Mouse (Mus musculus) neural tube, embryonic 15.5 days (tissue): Measurements from ENCODE around the gene Slc9a5. TPM values are rescaled to one million over a fixed set of nuclear protein-coding genes. Genes with fewer than 3 reads are reported as not detected.

ENCODE experiments used
- ATAC-seq: fragments of 200-750 bp; cut with Nextera tagmentation; 2 replicates; pipeline ENCODE4 v1.8.0; 2017; ENCODE audit warnings: mild to moderate bottlenecking, moderate TSS enrichment, moderate library complexity; ENCODE audit not compliant: low FRiP score
- H3K27ac ChIP-seq: fragments of 300-500 bp; sonication (generic); replicated peaks from 2 replicates; pipeline ENCODE4 v1.5.1; 2015; ENCODE audit warnings: mild to moderate bottlenecking, inconsistent platforms
- H3K27me3 ChIP-seq: fragments of 300-500 bp; sonication (generic); replicated peaks from 2 replicates; pipeline ENCODE4 v1.6.1; 2015; ENCODE audit warnings: inconsistent platforms
- H3K36me3 ChIP-seq: fragments of 300-500 bp; sonication (generic); 2 replicates; pipeline ENCODE4 v1.6.1; 2015; ENCODE audit warnings: inconsistent platforms
- H3K4me1 ChIP-seq: fragments of 300-500 bp; sonication (generic); 2 replicates; pipeline ENCODE4 v1.6.1; 2015; ENCODE audit warnings: inconsistent platforms
- H3K4me2 ChIP-seq: fragments of 300-500 bp; sonication (generic); 2 replicates; pipeline ENCODE4 v1.6.1; 2015; ENCODE audit warnings: inconsistent platforms, mild to moderate bottlenecking, moderate library complexity
- H3K4me3 ChIP-seq: fragments of 300-500 bp; sonication (generic); replicated peaks from 2 replicates; pipeline ENCODE4 v1.5.1; 2015; ENCODE audit warnings: mild to moderate bottlenecking, inconsistent platforms
- H3K9ac ChIP-seq: fragments of 300-500 bp; sonication (generic); replicated peaks from 2 replicates; pipeline ENCODE4 v1.6.1; 2015; ENCODE audit warnings: mild to moderate bottlenecking, inconsistent platforms
- H3K9me3 ChIP-seq: fragments of 300-500 bp; sonication (generic); replicated peaks from 2 replicates; pipeline ENCODE4 v1.6.1; 2016; ENCODE audit warnings: inconsistent platforms
- WGBS: fragments of 180-500 bp; shearing (Covaris S2); methylation state at CpG from one replicate; pipeline ENCODE4 v1.1.7; 2015; ENCODE audit warnings: mixed read lengths; 5-methylcytosine and 5-hydroxymethylcytosine counted together
- polyA plus RNA-seq: library from polyadenylated mRNA; unstranded; fragments of >200 nt; fragmentation: Nextera tagmentation; extraction: Ambion mirVana; gene quantifications from 2 replicates; pipeline ENCODE4 v1.2.1, GENCODE M21; 2015

Slc9a5 gene
- polyA plus RNA-seq, 1 experiment from 2014 or later: 10.9 TPM

DNA sequence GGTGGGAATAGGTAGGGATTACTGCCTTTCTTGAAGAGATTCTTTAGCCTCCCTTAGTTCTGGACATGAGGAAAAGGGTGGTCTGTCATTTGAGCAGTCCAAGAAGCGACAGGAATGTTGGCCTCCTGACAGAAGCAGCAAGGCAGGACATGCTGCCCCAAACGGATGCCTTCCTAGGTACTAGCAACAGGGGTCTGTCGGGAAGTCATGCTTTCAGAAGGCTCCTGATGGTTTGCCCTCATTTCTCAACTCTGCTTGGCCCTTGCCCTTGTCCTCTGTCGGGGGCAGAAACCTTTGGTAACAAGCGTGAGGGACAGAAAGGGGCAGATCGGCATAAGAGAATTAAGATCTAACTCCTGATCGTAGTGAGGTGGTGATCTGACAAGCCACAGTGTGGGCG, 38.5 kb upstream of the Slc9a5 start:
- Histone ChIP-seq H3K4me3 (no peak overlapping the region), H3K36me3 (peaks cover 83% of the 10 kb centered on the region), H3K9ac (no peak overlapping the region), H3K4me1 (peaks cover 12% of the 10 kb centered on the region), H3K27me3 (no peaks in the 10 kb centered on the region), H3K4me2 (no peak overlapping the region), H3K27ac (no peak overlapping the region), H3K9me3 (no peaks in the 10 kb centered on the region)
- 89% methylated on average over 8 of the region's 8 CpGs for WGBS
- ATAC-seq: no peak

DNA sequence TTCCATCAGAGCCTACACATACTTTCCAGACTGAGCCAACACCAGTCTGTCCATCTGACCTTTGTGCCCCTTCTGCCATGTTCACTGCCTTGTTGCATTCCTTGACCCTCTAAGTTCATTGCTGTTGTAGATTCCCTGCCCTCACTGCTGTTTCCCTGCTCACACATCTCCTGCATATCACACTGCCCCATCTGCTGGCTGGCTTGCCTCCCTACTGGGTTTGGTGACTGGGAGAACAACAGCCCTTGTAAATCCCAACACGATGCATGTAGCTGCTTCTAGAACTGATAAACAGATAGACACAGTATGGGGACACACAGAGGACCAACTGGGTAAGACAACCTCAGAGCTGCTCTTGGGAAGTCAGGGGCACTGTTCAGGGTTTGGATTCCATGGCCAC, 36.9 kb upstream of the Slc9a5 start:
- no peak overlapping the region for H3K27ac ChIP-seq
- WGBS: 85% methylated on average over 1 of the region's 1 CpGs
- ATAC-seq: no peak
- H3K9ac ChIP-seq: no peak overlapping the region
- H3K27me3 ChIP-seq: no peaks in the 10 kb centered on the region
- H3K4me3 ChIP-seq: no peak overlapping the region
- no peaks in the 10 kb centered on the region for H3K4me1 ChIP-seq
- H3K4me2 ChIP-seq: no peak overlapping the region
- no peaks in the 10 kb centered on the region for H3K9me3 ChIP-seq
- peaks cover 91% of the 10 kb centered on the region for H3K36me3 ChIP-seq

DNA sequence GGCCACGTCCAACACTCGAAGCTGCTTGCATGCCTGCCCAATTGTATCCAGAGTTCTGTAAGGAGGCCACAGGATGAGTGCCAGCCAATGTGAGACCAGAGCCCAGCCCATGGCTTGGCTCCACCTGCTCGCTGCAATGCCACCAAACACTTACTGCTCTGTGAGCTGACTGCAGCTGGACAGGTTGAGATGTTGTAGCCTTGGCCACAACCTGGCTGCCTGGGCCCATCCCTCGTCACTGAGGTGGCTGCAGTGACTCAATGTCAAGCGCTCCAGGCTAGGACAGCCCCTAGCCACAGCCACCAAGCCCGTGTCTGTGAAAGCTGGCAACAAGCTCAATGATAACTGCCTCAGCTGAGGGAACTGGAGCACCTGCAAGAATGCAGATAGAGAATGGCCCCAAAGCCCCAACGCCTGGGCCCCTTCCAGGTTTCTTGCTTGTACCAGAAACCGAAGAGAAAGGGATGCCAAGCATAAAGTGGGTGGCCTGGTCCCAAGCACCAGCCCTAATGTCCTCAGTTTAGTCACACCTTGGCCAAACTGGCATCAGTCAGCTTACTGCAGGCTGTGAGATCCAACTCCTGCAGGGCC, 35.7 kb upstream of the Slc9a5 start:
- no peak overlapping the region for H3K9ac ChIP-seq
- no peaks in the 10 kb centered on the region for H3K9me3 ChIP-seq
- H3K36me3 ChIP-seq: peaks cover 89% of the 10 kb centered on the region
- H3K4me3 ChIP-seq: no peak overlapping the region
- no peak overlapping the region for H3K27ac ChIP-seq
- WGBS: 94% methylated on average over 8 of the region's 8 CpGs
- H3K4me2 ChIP-seq: no peak overlapping the region
- H3K27me3 ChIP-seq: no peaks in the 10 kb centered on the region
- no peaks in the 10 kb centered on the region for H3K4me1 ChIP-seq
- ATAC-seq: no peak

DNA sequence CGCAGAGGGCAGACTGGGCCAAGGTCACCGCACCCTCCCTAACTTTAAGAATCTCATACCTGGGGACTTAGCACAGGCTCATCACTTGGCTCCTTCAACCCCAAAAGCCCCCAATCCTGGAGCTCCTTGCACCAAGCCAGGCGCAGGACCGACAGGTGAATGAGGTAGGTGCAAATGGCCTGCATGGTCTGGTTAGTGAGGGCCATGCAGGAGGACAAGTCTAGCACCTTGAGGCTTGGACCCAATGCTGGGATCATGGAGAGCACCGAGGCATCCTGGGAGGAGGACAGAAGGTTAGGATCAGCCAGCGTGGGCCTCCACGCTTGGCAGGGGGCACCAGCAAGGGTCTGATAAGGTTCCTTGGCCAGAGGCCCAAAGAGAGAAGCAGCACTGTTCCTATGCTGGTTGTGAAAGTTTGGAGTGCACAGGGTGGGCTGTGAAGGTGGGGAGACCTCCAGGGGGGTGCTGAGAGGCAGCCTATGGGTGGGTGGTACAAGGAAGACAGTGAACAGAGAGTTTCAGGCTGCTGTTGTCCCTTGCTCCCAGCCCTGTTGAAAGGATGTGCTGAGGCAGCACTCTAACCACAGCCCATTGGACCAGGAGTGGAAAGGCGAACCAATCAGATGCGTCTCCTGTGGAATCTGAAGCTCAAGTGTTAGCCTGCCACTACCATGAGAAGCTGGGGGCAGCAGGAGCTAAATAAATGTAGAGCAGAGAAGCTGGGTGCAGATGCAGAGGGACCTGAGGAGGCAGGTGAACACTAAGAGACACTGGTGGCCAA, 34.8 kb upstream of the Slc9a5 start:
- H3K27me3 ChIP-seq: no peaks in the 10 kb centered on the region
- H3K9ac ChIP-seq: no peak overlapping the region
- H3K27ac ChIP-seq: no peak overlapping the region
- H3K36me3 ChIP-seq: peaks cover 89% of the 10 kb centered on the region
- no peak overlapping the region for H3K4me3 ChIP-seq
- ATAC-seq: no peak
- no peaks in the 10 kb centered on the region for H3K4me1 ChIP-seq
- H3K9me3 ChIP-seq: no peaks in the 10 kb centered on the region
- H3K4me2 ChIP-seq: no peak overlapping the region
- 82% methylated on average over 9 of the region's 9 CpGs for WGBS

DNA sequence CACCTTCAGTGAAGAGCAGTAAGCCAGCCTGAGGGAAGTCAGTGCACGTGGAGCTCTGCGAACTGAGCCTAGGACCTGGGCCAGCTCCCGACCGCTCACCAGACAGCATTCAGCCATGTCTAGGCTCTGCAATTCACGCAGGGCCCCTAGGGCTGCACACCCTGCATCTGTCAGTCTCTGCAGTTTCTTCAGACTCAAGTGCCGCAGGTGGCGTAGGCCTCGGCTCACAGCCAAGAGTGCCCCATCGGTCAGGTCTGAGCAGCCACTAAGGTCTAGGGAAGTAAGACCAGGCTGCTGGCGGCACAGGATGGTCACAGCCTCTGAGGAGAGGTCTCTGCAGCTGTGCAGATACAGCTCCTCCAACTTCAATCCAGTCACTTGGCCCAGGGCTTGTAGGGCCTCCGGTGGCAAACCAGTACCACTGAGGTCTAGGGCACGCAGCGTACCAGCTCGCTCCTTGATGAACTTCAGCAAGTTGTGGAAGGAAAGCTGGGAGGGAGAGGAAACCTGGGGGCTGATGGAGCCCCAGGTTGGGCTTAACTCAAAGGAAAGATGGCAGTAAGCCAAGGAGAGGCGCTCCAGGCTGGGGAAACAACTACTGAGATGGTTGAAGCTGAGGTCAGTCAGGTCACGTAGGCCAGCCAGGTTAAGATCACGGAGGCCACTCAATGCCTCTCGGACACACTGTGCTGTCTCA, 33.4 kb upstream of the Slc9a5 start:
- 94% methylated on average over 18 of the region's 18 CpGs for WGBS
- ATAC-seq: no peak
- Histone ChIP-seq H3K4me2 (no peak overlapping the region), H3K4me3 (no peak overlapping the region), H3K27me3 (no peaks in the 10 kb centered on the region), H3K36me3 (peaks cover 88% of the 10 kb centered on the region), H3K27ac (no peak overlapping the region), H3K9me3 (no peaks in the 10 kb centered on the region), H3K4me1 (no peaks in the 10 kb centered on the region), H3K9ac (no peak overlapping the region)

DNA sequence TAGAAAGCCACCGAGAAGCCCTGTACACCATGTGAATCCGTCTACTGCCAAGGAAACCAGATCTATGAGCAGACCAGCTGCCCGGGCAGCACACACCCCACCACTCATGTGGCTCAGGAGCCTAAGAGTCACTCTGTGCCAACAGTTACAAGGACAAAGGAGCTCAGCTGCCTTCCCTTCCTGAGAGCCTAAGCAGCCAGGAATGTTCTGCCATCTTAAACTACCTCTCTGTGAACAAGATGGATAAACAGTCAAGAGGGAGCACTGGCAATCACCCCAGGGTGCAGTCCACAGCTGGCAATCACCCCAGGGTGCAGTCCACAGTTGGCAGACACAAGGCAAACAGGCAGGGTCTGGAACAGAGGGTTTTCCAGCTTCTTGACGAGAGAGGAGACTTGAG, 30.7 kb upstream of the Slc9a5 start:
- H3K9ac ChIP-seq: no peak overlapping the region
- 77% methylated on average over 4 of the region's 4 CpGs for WGBS
- no peaks in the 10 kb centered on the region for H3K4me1 ChIP-seq
- ATAC-seq: no peak
- no peaks in the 10 kb centered on the region for H3K27me3 ChIP-seq
- H3K9me3 ChIP-seq: no peaks in the 10 kb centered on the region
- H3K36me3 ChIP-seq: peaks cover 72% of the 10 kb centered on the region
- no peak overlapping the region for H3K4me3 ChIP-seq
- 0 out of 2 replicates have a peak overlapping the region, but pooled peaks have one; percentile 18 for H3K27ac ChIP-seq
- H3K4me2 ChIP-seq: no peak overlapping the region

DNA sequence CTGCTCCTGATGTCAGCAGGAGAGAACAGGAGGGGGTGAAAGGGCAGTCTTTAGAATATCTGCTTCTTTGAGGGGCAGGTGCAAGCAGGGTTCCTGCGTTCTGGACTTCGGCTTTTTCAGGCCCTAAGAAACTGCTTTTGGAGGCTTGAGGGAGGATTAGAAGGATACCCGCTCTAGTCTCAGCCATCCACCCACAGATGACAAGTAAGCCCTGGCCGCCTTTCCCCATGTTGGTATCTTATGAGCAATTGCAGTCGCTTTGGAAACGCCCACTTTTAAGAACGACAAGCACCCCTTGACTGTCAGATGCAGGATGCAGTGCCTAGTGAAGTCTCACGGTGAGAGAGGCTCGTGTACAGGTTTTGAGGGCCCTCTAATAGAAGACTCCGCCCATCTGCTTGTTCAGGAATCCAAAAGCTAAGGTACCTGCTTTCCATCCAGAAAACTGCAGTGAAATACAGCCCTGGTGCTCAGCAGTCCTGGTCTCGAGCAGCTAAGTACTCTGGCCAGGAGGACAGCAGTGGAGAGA, 29.9 kb upstream of the Slc9a5 start:
- Histone ChIP-seq H3K27ac (no peak overlapping the region), H3K4me3 (no peak overlapping the region), H3K9ac (no peak overlapping the region), H3K9me3 (no peaks in the 10 kb centered on the region), H3K27me3 (no peaks in the 10 kb centered on the region), H3K36me3 (peaks cover 64% of the 10 kb centered on the region), H3K4me2 (no peak overlapping the region), H3K4me1 (no peaks in the 10 kb centered on the region)
- no peak for ATAC-seq
- WGBS: 84% methylated on average over 11 of the region's 11 CpGs

DNA sequence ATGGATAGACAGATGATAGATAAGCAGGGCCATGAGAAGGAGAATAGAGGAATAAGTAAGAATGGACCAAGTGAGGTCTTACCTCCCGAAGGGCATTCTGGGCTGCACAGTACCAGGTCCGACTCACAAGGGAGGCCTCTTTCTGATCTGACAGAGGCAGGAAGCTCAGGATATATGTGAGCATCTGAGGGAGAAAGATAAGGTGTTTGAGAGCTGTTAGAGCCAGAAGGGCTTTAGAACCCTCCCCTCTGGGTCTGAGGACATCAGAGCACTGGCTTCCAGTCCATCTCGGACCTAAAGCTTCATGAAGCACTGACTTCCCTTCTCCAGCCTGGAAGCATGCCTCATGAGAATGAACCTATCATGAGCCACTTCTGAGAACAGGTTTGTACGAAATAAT, 25.5 kb upstream of the Slc9a5 start:
- Histone ChIP-seq H3K4me1 (peaks cover 27% of the 10 kb centered on the region), H3K4me2 (no peak overlapping the region), H3K27me3 (no peaks in the 10 kb centered on the region), H3K9ac (no peak overlapping the region), H3K27ac (no peak overlapping the region), H3K9me3 (no peaks in the 10 kb centered on the region), H3K4me3 (no peak overlapping the region), H3K36me3 (peaks cover 28% of the 10 kb centered on the region)
- WGBS: 95% methylated on average over 4 of the region's 4 CpGs
- ATAC-seq: no peak

DNA sequence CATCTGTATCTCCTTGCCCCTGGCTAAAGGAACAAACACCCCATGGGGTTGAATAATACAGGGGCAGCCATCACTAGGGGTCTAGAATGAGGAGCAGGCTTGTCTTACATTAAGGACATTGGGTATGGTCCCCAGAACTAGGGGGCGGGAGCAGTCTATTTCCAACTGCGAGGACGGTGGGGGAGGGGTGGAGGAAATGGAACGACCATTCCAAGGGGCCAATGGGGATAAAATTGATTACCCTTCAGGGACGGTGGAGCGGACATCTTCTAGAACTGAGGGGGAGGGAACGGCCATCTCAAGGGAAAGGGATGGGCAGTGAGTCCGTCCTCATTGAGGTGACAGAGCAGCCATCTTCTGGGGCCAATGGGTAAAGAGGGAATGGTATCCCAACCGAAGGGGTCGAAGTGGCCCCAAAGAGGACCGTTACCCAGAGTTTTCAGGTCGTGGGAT, 23.0 kb upstream of the Slc9a5 start:
- peak overlapping the region; percentile 77 for H3K4me2 ChIP-seq
- H3K4me3 ChIP-seq: peak overlapping the region; percentile 76
- ATAC-seq: peak; percentile 54
- H3K27ac ChIP-seq: peak overlapping the region; percentile 87
- peaks cover 28% of the 10 kb centered on the region for H3K4me1 ChIP-seq
- H3K27me3 ChIP-seq: no peaks in the 10 kb centered on the region
- under 1% methylated on average over 12 of the region's 12 CpGs for WGBS
- H3K9me3 ChIP-seq: no peaks in the 10 kb centered on the region
- H3K36me3 ChIP-seq: peaks cover 34% of the 10 kb centered on the region
- peak overlapping the region; percentile 93 for H3K9ac ChIP-seq

DNA sequence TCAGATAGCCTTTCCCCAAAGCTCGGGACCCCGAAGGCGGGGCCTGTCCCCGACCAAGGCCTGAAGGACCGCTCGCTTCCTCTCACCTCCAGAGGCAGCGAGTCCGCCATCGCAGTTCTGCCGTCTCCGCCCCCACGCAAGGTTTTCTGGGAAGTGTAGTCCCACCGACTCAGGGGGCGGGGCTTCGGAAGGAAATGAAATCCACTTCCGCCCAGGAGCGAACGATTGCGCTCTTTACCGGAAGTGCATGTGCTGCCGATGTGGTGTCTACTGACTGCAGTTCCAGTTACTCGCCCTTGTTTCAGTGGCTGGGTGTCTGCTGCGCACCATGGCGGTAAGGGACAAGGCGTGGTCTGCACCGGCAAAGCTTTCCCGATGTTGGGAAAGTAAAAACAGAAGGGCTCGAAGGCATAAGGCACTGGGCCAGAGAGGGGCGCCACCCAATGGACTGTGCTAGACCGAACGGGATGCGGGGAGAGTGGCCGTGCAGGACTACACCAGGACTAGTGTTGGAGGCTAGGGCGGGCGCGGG, 22.4 kb upstream of the Slc9a5 start, which contains the start of the genes Lrrc29 and Tmem208:
Gene Lrrc29, minus strand, starts transcription at position 138 of the 532 bp plus-strand sequence.
Gene Tmem208, plus strand, starts transcription at position 214 of the 532 bp plus-strand sequence.
- WGBS: under 1% methylated on average over 36 of the region's 36 CpGs
- H3K4me2 ChIP-seq: peak within 1 kb of the TSS; percentile 77
- peak within 1 kb of the TSS; percentile 93 for H3K9ac ChIP-seq
- H3K27ac ChIP-seq: peak within 1 kb of the TSS; percentile 87
- H3K4me1 ChIP-seq: peaks cover 28% of the 10 kb centered on the region
- ATAC-seq: peak; percentile 93
- peak within 1 kb of the TSS; percentile 76 for H3K4me3 ChIP-seq
- peaks cover 39% of the 10 kb centered on the region for H3K36me3 ChIP-seq
- no peaks in the 10 kb centered on the region for H3K9me3 ChIP-seq
- H3K27me3 ChIP-seq: no peaks in the 10 kb centered on the region

DNA sequence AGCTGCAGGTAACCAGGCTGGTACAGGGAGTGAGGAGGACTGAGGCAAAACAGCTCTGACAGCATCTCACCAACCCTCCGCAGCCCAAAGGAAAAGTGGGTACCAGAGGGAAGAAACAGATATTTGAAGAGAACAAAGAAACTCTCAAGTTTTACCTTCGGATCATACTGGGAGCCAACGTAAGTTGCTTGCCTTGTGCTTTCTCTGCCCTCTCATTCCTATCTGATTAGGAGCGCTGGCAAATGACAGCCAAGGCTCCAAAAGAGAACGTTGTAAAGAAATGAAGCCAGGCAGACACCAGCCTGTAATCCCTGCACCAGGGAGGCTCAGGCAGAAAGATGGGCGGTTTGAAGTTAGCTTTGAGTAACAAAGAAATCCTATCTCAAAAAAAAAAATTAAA, 21.7 kb upstream of the Slc9a5 start:
- H3K36me3 ChIP-seq: peaks cover 47% of the 10 kb centered on the region
- 44% methylated on average over 6 of the region's 6 CpGs for WGBS
- H3K4me3 ChIP-seq: peak overlapping the region; percentile 76
- H3K27ac ChIP-seq: peak overlapping the region; percentile 87
- H3K9ac ChIP-seq: peak overlapping the region; percentile 70
- H3K4me1 ChIP-seq: peaks cover 28% of the 10 kb centered on the region
- H3K4me2 ChIP-seq: peak overlapping the region; percentile 77
- H3K9me3 ChIP-seq: no peaks in the 10 kb centered on the region
- no peaks in the 10 kb centered on the region for H3K27me3 ChIP-seq
- no peak for ATAC-seq
